Mouse (Mus musculus) forebrain, postnatal 0 days (tissue): ENCODE measurements at regions not wholly inside any gene's neighbourhood (a gene's known extent, or its start where the extent isn't known, plus 50 kb on each side); places are given as distances from the start of the nearest gene placed in this dataset.

Experiments
- ATAC-seq: fragments of 200-750 bp; cut with Nextera tagmentation; 2 replicates; pipeline ENCODE4 v1.8.0; 2017; ENCODE audit warnings: mild to moderate bottlenecking, moderate library complexity
- DNase-seq: peaks from one replicate; pipeline ENCODE4 v3.0.0-alpha.2; 2015
- H3K27ac ChIP-seq: fragments of 300-500 bp; sonication (generic); 2 replicates; pipeline ENCODE4 v1.5.1; 2014; ENCODE audit warnings: low read depth, mild to moderate bottlenecking, antibody characterized with exemption, low read length, moderate library complexity, mixed read lengths
- H3K27me3 ChIP-seq: fragments of 300-500 bp; sonication (generic); 2 replicates; pipeline ENCODE4 v1.6.1; 2014; ENCODE audit warnings: mild to moderate bottlenecking, low read length, mixed read lengths; ENCODE audit not compliant: insufficient read depth
- H3K36me3 ChIP-seq: fragments of 300-500 bp; sonication (generic); 2 replicates; pipeline ENCODE4 v1.6.1; 2014; ENCODE audit warnings: mild to moderate bottlenecking, moderate library complexity; ENCODE audit not compliant: insufficient read depth
- H3K4me1 ChIP-seq: fragments of 300-500 bp; sonication (generic); 2 replicates; pipeline ENCODE4 v1.6.1; 2014; ENCODE audit warnings: antibody characterized with exemption; ENCODE audit not compliant: insufficient read depth
- H3K4me2 ChIP-seq: fragments of 300-500 bp; sonication (generic); 2 replicates; pipeline ENCODE4 v1.6.1; 2014; ENCODE audit warnings: low read depth, mild to moderate bottlenecking, moderate library complexity
- H3K4me3 ChIP-seq: fragments of 300-500 bp; sonication (generic); 2 replicates; pipeline ENCODE4 v1.5.1; 2014; ENCODE audit warnings: low read depth, low read length, mixed read lengths
- H3K9ac ChIP-seq: fragments of 300-500 bp; sonication (generic); 2 replicates; pipeline ENCODE4 v1.6.1; 2014; ENCODE audit warnings: mild to moderate bottlenecking
- H3K9me3 ChIP-seq: fragments of 300-500 bp; sonication (generic); 2 replicates; pipeline ENCODE4 v1.6.1; 2016; ENCODE audit warnings: low read length
- CTCF ChIP-seq: sonication (generic); IDR thresholded peaks from 2 replicates; pipeline ENCODE4 v1.5.1; 2016; ENCODE audit warnings: antibody characterized with exemption, control low read depth, low read depth
- WGBS: fragments of 180-500 bp; shearing (Covaris S2); extraction: QIAGEN DNeasy Blood & Tissue Kit; methylation state at CpG from one replicate; pipeline ENCODE4 v1.1.7; 2014; 5-methylcytosine and 5-hydroxymethylcytosine counted together

- Histone ChIP-seq H3K4me1 (0 out of 2 replicates have a peak, but pooled peaks cover 6% of the 10 kb centered on the region), H3K36me3 (no peaks in the 10 kb centered on the region), H3K9ac (no peak overlapping the region), H3K4me3 (no peak overlapping the region), H3K9me3 (no peaks in the 10 kb centered on the region), H3K27me3 (no peaks in the 10 kb centered on the region), H3K4me2 (no peak overlapping the region), H3K27ac (no peak overlapping the region)
- 86% methylated on average over 7 of the region's 7 CpGs for WGBS
- ATAC-seq = no peak
- no peak for DNase-seq
- no peak for TF ChIP-seq CTCF
Observed at GRCm38 (mm10) chr12:32692962-32693361, 126.4 kb upstream of the Nampt start.

DNA sequence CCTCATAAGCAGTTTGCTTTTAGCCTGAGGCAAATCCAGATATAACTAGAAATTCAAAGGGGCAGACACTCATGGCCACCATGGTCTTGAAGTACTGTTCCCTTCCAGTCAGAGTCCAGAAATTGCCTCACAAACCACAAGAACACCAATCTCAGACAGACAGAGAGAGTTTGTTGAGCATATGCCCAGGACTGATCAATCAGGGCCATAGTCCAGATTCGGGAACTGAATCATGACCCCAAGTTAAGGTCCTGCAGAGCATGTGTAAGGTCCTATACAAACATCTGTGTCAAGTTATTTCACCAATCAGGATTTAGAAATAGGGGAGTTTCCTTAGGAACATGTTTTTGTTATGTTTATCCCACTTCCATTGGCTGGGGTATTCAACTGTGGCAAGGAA, 125.7 kb upstream of the Nampt start:
- Histone ChIP-seq H3K4me2 (no peak overlapping the region), H3K4me3 (no peak overlapping the region), H3K27ac (no peak overlapping the region), H3K9ac (no peak overlapping the region), H3K36me3 (no peaks in the 10 kb centered on the region), H3K27me3 (no peaks in the 10 kb centered on the region), H3K4me1 (0 out of 2 replicates have a peak, but pooled peaks cover 6% of the 10 kb centered on the region), H3K9me3 (no peaks in the 10 kb centered on the region)
- TF ChIP-seq CTCF = no peak
- WGBS = 92% methylated on average over 1 of the region's 1 CpGs
- ATAC-seq (no peak), DNase-seq (no peak)

DNA sequence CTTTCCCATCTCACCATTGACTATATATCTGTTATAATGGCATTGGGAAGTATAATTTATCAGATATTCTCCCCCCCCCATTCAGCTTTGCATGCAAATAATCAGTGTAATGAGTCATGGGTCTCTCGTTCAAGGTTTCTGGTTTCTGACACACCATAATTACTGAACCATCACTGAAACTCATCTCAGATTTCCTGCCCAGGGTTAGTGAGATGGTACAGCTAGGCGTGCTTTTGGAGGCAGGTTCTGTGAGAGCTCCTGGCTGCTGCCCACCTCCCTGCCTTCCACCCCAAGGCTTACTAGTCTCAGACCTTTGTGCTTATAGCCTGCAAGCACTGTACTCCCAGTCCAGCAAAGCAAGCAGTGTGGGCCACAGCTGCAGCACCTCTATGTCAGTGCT, 122.5 kb upstream of the Nampt start:
- DNase-seq (no peak), ATAC-seq (no peak)
- no peak for TF ChIP-seq CTCF
- WGBS = 87% methylated on average over 2 of the region's 2 CpGs
- Histone ChIP-seq H3K9ac (no peak overlapping the region), H3K4me3 (no peak overlapping the region), H3K36me3 (no peaks in the 10 kb centered on the region), H3K4me2 (no peak overlapping the region), H3K27ac (no peak overlapping the region), H3K9me3 (no peaks in the 10 kb centered on the region), H3K27me3 (no peaks in the 10 kb centered on the region), H3K4me1 (0 out of 2 replicates have a peak, but pooled peaks cover 6% of the 10 kb centered on the region)

- H3K4me1 ChIP-seq = no peaks in the 10 kb centered on the region
- TF ChIP-seq CTCF = no peak
- H3K4me3 ChIP-seq = no peak overlapping the region
- no peak for DNase-seq
- no peak overlapping the region for H3K27ac ChIP-seq
- no peaks in the 10 kb centered on the region for H3K9me3 ChIP-seq
- 81% methylated on average over 10 of the region's 10 CpGs for WGBS
- H3K9ac ChIP-seq = no peak overlapping the region
- no peaks in the 10 kb centered on the region for H3K27me3 ChIP-seq
- no peaks in the 10 kb centered on the region for H3K36me3 ChIP-seq
- no peak overlapping the region for H3K4me2 ChIP-seq
- ATAC-seq = no peak
Observed at GRCm38 (mm10) chr12:32709188-32709587, 110.2 kb upstream of the Nampt start.

DNA sequence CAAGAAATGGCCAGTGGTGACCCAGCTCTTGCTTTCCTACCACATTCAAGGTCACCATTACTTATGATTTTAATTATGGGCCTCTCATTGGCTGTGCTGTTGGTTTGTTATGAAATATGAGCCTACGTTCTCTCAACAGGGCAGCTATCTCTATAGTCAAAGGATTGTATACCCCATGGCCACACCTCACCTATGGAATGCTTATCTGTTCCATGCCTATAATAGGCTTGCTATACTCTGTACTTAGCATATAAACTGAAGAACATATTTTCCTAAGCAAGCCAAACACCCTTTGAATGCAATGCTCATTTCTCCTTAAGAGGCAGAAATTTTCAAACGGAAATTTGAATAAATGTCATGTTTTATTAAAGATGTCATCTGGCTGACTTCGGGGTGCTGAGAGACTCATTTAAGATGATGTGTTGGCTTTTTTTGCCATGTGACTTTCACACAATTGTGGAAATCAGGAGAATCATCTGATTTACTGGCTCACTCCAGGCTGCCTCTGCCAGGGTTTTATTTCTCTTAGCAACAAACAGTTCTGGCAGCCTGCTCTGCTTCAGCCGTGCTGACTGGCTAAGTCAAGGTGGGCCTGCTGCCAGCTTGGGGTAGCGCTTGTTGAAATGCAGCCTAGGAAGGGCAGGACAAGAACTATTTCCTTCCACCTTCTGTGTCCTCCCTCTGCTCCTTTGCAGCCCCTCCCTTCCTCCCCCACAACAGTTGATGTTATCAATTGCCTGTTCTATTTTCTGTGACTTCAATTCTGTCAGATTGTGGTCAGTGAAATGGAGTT, 102.0 kb upstream of the Nampt start:
- no peaks in the 10 kb centered on the region for H3K27me3 ChIP-seq
- no peak overlapping the region for H3K4me2 ChIP-seq
- TF ChIP-seq CTCF = no peak
- H3K4me3 ChIP-seq = no peak overlapping the region
- H3K9me3 ChIP-seq = no peaks in the 10 kb centered on the region
- H3K9ac ChIP-seq = no peak overlapping the region
- DNase-seq (peak; percentile 93), ATAC-seq (peak; percentile 98)
- H3K27ac ChIP-seq = peak overlapping the region; percentile 54
- H3K4me1 ChIP-seq = peaks cover 10% of the 10 kb centered on the region; the same call in 1 of the 2 replicates
- no peaks in the 10 kb centered on the region for H3K36me3 ChIP-seq
- WGBS = 27% methylated on average over 5 of the region's 5 CpGs

DNA sequence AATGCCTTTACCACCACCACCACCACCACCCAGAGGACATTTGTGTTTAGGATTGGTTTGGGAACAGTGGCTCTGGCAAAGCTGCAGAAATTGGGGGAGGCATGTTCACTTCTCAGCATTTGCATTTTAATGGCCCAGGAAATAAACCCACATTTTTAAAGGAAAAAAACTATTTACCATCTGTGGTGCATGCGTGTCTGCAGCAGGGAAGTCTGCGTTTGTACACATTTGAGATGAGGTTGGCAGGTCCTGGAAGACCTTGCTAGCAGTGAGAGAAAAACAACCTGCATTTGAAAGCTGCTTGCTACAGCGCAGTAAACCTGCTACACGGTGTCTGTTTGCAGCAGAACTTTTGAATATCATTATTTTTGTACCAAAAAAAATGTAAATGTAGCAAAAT, 100.1 kb upstream of the Nampt start:
- peak; percentile 37 for DNase-seq

DNA sequence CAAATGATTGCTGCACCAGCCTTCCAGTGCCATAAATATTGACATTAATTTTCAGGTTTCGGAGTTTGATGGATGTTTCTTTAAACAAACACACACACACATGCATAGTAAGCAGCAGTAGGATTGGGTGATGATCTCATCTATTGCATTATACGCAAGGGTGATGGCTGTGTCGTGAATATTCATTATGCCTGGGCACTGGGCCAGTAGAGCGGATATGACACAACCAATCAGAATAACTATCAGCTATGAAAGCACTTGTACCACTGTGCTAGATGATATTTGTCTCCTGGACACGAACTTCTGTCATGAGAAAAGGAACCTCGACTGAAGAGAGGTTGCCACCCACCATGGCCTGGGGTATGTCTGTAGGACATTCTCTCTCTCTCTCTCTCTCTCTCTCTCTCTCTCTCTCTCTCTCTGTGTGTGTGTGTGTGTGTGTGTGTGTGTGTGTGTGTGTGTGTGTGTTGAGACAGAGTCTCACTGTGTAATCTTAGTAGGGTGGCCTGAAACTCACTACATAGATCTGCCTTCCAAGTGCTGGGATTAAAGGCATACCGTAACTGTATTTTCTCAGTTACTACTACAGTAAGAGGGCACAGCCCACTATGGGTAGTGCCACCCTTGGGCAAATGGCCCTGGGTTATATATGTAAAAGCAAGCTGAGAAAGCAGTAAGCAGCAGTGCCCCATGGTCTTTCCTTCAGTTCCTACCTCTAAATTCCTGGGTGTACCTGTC, 94.7 kb upstream of the Nampt start:
- Histone ChIP-seq H3K27me3 (no peaks in the 10 kb centered on the region), H3K4me2 (no peak overlapping the region), H3K9me3 (no peaks in the 10 kb centered on the region), H3K4me3 (no peak overlapping the region), H3K27ac (no peak overlapping the region), H3K4me1 (no peaks in the 10 kb centered on the region), H3K9ac (no peak overlapping the region), H3K36me3 (no peaks in the 10 kb centered on the region)
- peak; percentile 84 for DNase-seq
- 22% methylated on average over 7 of the region's 7 CpGs for WGBS
- TF ChIP-seq CTCF = no peak
- ATAC-seq = peak; percentile 97

More for the DNA sequence above, 100.1 kb upstream of the Nampt start:
- Histone ChIP-seq H3K4me1 (peaks cover 10% of the 10 kb centered on the region; the same call in 1 of the 2 replicates), H3K27me3 (no peaks in the 10 kb centered on the region), H3K9me3 (no peaks in the 10 kb centered on the region), H3K4me3 (no peak overlapping the region), H3K36me3 (no peaks in the 10 kb centered on the region), H3K9ac (no peak overlapping the region), H3K4me2 (no peak overlapping the region), H3K27ac (no peak overlapping the region)
- 48% methylated on average over 4 of the region's 4 CpGs for WGBS
- no peak for TF ChIP-seq CTCF
- no peak for ATAC-seq
